Mouse (Mus musculus): Measurements from ENCODE around the gene Npas3.

Npas3 gene

GRCm38 (mm10) chr12:53825251-53825650, 576.8 kb downstream of the Npas3 start:
- DNase-seq: no peak

GRCm38 (mm10) chr12:53825898-53826605, 577.6 kb downstream of the Npas3 start:
- DNase-seq: no peak

GRCm38 (mm10) chr12:53826812-53827211, 578.3 kb downstream of the Npas3 start:
- no peak for DNase-seq

DNA sequence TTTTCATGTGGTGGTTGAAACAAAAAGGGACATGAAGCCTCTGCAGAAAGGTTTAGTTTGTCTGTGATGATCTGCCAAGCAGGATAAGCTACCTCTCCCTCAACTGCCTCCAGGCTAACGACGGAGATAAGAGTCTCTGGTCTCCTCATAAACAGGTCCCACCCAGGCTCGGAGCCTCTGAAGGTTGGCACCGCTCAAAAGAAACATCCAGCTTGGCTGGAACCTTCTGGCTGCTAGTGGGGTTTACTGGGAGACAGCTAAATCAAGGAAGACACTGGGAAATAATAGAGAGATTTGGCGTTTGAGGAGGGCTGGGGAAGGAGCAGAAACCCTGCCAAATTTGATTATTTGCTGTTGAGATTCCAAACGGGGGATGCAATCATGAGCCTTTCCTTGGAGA, 584.1 kb downstream of the Npas3 start:
- DNase-seq: no peak

DNA sequence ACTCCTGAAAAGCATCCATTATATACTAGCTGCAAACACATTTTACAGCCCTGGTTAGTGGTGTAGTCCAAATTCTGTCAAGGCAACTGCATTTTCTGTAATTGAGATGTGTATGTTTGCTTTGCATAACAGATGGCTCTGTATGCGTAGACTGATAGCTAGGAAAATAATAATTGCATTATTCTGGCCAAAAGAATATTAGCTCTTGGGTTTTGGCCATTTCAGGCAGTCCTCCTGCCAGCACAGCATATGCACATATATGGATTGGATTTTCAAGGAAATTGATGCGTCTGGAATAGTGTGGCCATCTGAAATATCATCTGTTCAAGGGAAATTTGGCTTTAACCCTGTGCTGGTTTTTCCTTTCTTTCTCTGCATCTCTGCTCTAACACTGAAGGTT, 584.9 kb downstream of the Npas3 start:
- DNase-seq: no peak

DNA sequence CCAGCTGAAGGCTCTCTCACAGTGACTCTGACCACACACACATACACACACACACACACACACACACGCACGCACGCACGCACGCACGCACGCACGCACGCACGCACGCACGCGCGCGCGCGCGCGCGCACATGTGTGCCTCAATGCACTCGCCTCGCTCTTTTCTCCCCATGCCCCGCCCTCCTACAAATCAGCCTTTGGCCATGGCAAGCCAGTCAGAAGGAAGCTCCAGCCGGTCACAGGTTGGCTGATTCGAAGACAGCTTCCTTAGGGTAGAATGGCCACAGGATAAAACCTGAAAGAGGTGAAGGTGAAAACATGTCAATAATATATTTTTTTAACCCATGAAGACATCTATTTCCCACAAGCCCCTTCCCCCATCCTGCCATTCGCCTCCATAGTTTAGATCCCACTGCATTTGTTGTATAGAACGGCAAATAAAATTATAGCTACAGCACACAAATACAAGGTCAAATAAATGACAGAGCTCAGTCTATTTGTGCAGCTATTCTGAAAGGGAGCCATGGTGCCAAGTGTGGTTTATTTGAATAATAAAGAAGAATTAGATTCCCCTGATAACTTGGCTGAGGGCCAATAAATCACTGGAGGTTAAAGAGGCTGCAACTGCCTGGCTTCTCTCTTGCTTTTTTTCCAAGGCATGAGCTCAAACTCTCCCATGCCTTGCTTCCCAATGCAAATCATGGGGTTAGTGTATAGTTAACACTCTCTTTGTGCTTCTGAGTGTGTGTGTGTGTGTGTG, 587.7 kb downstream of the Npas3 start:
- DNase-seq: no peak

DNA sequence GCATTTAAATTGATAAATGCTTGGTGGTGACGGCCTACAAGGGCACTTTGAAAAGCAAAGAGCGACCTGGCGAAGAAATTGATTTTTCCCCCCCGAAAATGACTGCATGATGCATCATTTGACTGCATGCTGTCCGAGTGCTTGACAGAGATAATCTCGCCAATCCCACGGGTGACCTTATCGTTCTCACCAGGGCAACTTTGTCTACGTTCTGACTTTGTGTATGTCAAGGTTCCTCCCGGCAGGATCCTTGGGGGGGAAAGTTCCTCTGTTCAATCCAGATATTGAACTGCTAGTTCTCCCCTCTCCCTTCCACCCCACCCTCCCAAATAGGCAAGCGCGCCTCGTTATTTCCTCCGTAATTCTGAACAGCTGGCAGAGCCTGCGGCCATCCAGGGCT, 588.9 kb downstream of the Npas3 start:
- DNase-seq: no peak

DNA sequence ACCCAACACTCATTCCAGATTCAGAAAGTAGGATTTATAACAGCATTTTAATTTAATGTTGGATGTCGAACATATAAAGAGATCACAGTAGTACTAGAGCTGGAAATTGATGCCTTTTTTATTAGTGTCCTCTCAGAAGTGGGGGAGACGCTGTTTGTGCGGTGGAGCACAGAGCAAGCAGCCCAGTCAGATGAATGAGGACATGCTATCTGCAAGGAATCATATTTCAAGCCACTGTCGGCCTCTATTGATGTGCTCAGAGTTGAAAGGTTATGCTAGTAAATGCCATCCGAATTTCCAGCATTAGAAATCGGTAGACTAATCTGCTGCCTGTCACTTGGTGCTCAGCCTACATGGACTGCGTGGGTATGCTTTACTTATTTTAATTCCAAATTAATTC, 590.1 kb downstream of the Npas3 start:
- DNase-seq: no peak

GRCm38 (mm10) chr12:53841928-53842671, 593.6 kb downstream of the Npas3 start:
- peak; percentile 68 for DNase-seq

DNA sequence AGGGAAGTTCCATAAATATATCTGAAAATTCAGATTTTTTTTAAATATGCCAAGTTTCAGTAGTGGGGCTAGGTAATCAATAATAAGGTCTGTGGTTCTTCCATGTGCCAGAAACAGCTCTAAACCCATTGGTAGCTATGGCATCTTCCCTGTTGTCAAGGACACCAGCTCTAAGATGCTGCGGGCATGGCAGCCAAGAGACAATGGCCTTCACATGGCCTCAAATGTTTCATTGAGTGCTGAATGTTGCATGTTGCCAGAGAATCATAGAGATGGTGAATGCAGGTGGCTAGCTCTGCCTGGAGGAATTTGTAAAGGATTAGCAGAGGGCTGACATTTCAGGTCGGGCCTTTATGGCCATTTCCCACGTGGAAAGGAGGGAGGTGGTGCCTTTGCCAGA, 595.1 kb downstream of the Npas3 start:
- DNase-seq: no peak

DNA sequence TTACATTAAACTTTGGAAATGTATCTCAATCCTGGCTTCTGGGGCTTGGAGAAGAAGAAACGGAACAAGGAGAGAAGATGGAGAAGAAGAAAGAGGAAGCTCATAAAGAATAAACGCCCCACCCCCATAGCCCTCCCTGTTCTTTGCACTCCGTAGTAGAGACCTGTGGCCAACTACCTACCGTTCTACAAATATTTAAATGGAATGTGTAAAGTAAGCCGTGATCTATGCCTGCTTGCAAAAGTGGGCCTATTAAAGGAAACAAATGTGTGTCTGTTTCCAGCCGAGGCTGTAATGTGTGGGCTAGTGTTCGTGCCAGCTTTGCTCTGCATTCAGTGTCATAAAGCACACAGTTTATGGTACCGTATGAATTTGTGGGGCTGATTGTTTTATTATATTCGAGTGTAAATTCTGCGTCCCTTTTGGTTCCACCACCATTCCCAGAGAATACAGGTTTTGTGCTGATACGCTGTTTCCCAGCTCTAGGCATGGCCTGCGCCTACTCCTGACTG, 597.7 kb downstream of the Npas3 start:
- no peak for DNase-seq

GRCm38 (mm10) chr12:53849263-53849662, 600.8 kb downstream of the Npas3 start:
- DNase-seq: no peak

DNA sequence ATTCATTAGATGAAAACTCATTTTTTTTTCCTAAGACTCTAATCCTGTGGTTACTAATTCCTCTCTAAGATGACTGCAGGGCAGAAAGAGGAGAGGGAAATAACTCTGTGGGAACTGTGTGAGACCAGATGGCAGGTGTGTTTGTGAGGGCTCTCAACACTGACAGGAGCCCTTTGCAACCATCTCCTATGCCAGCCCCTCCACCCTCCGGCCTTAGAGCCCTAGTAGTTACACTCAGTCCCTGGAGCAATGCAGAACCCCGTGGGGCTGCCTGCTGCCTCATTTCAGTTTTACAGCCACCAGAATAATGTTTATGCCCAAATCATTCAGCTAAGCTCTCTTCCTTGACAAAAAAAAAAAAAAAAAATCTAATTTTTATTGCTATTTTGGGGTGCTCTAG, 604.0 kb downstream of the Npas3 start:
- DNase-seq: no peak

DNA sequence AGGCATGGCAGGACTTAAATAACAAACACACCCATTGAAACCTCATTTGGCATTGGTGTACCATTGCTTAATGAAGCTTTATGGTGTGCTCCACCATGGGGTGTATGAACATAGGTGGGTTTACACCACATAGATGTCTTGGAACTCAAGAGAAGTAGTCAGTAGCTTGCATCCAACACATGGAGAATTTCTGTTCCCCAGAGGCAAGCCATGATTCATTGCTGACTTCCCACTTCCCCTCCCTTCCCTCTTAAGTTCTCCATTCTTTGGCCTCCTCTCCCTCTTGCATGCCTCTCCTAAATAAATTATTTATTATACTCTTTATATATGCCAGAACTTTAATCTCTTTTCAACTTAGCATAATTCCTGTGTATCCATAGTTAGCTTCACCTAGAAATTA, 611.7 kb downstream of the Npas3 start:
- DNase-seq: no peak

- DNase-seq: no peak
Measured at GRCm38 (mm10) chr12:53862281-53862680, 613.8 kb downstream of the Npas3 start.

DNA sequence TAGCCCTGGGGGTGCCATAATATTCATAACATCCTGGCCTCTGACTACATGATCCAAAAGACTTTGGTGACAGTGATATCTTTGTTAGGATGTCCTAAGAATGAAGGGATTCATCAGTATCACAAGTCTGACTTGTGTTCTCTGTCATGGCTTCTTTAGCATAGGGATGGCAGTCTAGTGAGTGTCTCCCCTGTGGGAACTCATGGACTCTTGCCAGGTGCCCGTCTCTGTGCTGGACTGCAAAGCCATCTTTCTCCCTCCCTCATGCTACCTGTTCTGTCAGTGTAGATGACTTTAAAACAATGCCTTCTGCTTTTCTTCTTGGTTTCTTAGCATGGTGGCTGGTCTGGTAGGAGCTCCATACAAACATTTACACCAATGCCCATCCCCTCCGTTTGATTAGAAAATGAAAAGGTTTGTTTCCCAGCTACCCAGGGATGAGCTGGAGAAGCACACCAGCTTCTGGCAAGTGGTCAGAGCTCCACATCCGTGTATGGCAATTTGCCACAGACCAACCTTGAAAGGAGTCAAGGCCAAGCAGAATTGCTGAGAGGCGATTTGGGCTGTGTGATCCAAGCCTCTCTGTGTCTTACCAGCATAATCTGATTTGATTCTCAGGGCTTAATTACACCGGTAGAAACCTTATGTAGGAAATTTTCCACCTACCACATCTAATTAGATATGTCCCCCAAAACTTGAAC, 616.1 kb downstream of the Npas3 start:
- no peak for DNase-seq

- no peak for DNase-seq
Measured at GRCm38 (mm10) chr12:53865691-53866090, 617.2 kb downstream of the Npas3 start.

GRCm38 (mm10) chr12:53869981-53870380, 621.5 kb downstream of the Npas3 start:
- no peak for DNase-seq

GRCm38 (mm10) chr12:53875226-53875625, 626.7 kb downstream of the Npas3 start:
- no peak for DNase-seq

DNA sequence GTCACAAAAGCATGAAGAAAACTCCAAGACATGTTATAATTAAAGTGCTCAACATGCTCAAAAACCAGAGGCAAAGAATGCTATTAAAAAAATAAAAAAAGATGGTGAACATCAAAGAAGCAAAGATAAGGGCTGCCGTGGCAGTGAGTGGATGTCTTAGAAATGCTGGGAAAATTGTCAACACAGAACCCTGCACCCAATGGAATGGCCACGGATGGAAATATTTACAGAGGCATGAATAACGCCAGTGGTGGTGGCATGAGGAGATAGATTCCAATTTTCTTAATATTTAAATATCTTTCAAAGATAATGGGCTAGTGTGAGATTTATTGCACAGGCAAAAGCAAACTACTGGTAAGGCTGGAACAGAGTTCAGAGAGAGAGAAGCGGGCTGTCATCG, 628.2 kb downstream of the Npas3 start:
- DNase-seq: no peak

GRCm38 (mm10) chr12:53881684-53882083, 633.2 kb downstream of the Npas3 start:
- DNase-seq: no peak

- no peak for DNase-seq
Measured at GRCm38 (mm10) chr12:53882863-53883262, 634.4 kb downstream of the Npas3 start.

- no peak for DNase-seq
Measured at GRCm38 (mm10) chr12:53888624-53889023, 640.1 kb downstream of the Npas3 start.

All from right cerebral cortex, postnatal 25 days (tissue).